Mouse (Mus musculus): ENCODE results near the gene Lamtor1. TPM values are rescaled to one million over a fixed set of nuclear protein-coding genes. Genes with fewer than 3 reads are reported as not detected.

Lamtor1 gene
- total and polyA plus RNA-seq, 3 experiments = 106 to 298 (median 131) TPM

- peak; percentile 38 for DNase-seq
These were observed 50.2 kb downstream of the Lamtor1 start for GRCm38 (mm10) chr7:101955862-101956261.

GRCm38 (mm10) chr7:101956481-101956880 is 50.8 kb downstream of the Lamtor1 start:
- DNase-seq = no peak

- peak; percentile 73 for DNase-seq
These were observed 51.2 kb downstream of the Lamtor1 start for GRCm38 (mm10) chr7:101956911-101957310.

- no peak for DNase-seq
These were observed 57.1 kb downstream of the Lamtor1 start for GRCm38 (mm10) chr7:101962829-101963228.

- DNase-seq = no peak
These were observed 57.9 kb downstream of the Lamtor1 start for GRCm38 (mm10) chr7:101963621-101964020.

- peak; percentile 78 for DNase-seq
These were observed 58.8 kb downstream of the Lamtor1 start for GRCm38 (mm10) chr7:101964551-101964950.

- no peak for DNase-seq
These were observed 59.9 kb downstream of the Lamtor1 start for GRCm38 (mm10) chr7:101965606-101966005.

- DNase-seq = no peak
These were observed 61.6 kb downstream of the Lamtor1 start for GRCm38 (mm10) chr7:101967256-101967655.

GRCm38 (mm10) chr7:101968751-101969150 is 63.0 kb downstream of the Lamtor1 start:
- no peak for DNase-seq

GRCm38 (mm10) chr7:101969694-101970428 is 64.2 kb downstream of the Lamtor1 start:
- DNase-seq = peak; percentile 94

- DNase-seq = peak; percentile 92
These were observed 64.7 kb downstream of the Lamtor1 start for GRCm38 (mm10) chr7:101970429-101970775.

- DNase-seq = peak; percentile 85
These were observed 65.2 kb downstream of the Lamtor1 start for GRCm38 (mm10) chr7:101970821-101971461.

- no peak for DNase-seq
These were observed 66.0 kb downstream of the Lamtor1 start for GRCm38 (mm10) chr7:101971721-101972120.

- DNase-seq = no peak
These were observed 68.0 kb downstream of the Lamtor1 start for GRCm38 (mm10) chr7:101973730-101974129.

- DNase-seq = peak; percentile 55
These were observed 68.8 kb downstream of the Lamtor1 start for GRCm38 (mm10) chr7:101974505-101974904.

Small RNAs within 50 kb of the gene (microRNA-seq; reads per million reads assigned to microRNA genes)
- gene Gm22655 = 0 reads per million in 2 experiments

Other genes with a start within 250 kb of the Lamtor1 start
- gene Clpb, start 242.3 kb upstream of the Lamtor1 start, total RNA-seq (2021) = 10 to 100 TPM; 87.6 to 89.5 TPM
- gene Clpb, start 242.3 kb upstream of the Lamtor1 start, polyA plus RNA-seq (2012; rRNA removed) = 23.6 and 27.8 TPM in 2 replicates
- gene Phox2a, start 87.6 kb upstream of the Lamtor1 start, total RNA-seq (2021) = 10 to 100 TPM; 15.6 to 45.9 TPM
- 40.1 and 48.0 TPM in 2 replicates for gene Phox2a, start 87.6 kb upstream of the Lamtor1 start, polyA plus RNA-seq (2012; rRNA removed)
- gene Inppl1, start 67.7 kb upstream of the Lamtor1 start, total RNA-seq (2021) = 10 to 100 TPM; 81.2 to 90.1 TPM
- gene Inppl1, start 67.7 kb upstream of the Lamtor1 start, polyA plus RNA-seq (2012; rRNA removed) = 139 and 142 TPM in 2 replicates
- gene Folr2, start 48.7 kb upstream of the Lamtor1 start, total RNA-seq (2021) = 1 to 10 TPM; 3.2 to 4.5 TPM
- gene Folr2, start 48.7 kb upstream of the Lamtor1 start, polyA plus RNA-seq (2012; rRNA removed) = 3.9 and 5.0 TPM in 2 replicates
- gene Anapc15, start 42.2 kb upstream of the Lamtor1 start, total RNA-seq (2021) = 10 to 100 TPM; 34.2 to 35.7 TPM
- 32.3 and 39.9 TPM in 2 replicates for gene Anapc15, start 42.2 kb upstream of the Lamtor1 start, polyA plus RNA-seq (2012; rRNA removed)
- 10 to 100 TPM in 1 of 2 experiments, under 1 TPM in 1; 0.86 to 22.0 TPM for gene Folr1, start 35.1 kb upstream of the Lamtor1 start, total RNA-seq (2021)
- 1.3 and 2.6 TPM in 2 replicates for gene Folr1, start 35.1 kb upstream of the Lamtor1 start, polyA plus RNA-seq (2012; rRNA removed)
- not detected for gene Tomt, start 455 bp downstream of the Lamtor1 start, total RNA-seq (2021)
- not detected in 2 replicates for gene Tomt, start 455 bp downstream of the Lamtor1 start, polyA plus RNA-seq (2012; rRNA removed)
- gene Lrrc51, start 28.0 kb downstream of the Lamtor1 start, total RNA-seq (2021) = 10 to 100 TPM; 11.7 to 17.3 TPM
- 9.4 and 10.3 TPM in 2 replicates for gene Lrrc51, start 28.0 kb downstream of the Lamtor1 start, polyA plus RNA-seq (2012; rRNA removed)
- gene Numa1, start 28.2 kb downstream of the Lamtor1 start, total RNA-seq (2021) = 100 to 1,000 TPM; 167 to 176 TPM
- gene Numa1, start 28.2 kb downstream of the Lamtor1 start, polyA plus RNA-seq (2012; rRNA removed) = 89.3 and 96.6 TPM in 2 replicates
- gene Il18bp, start 112.8 kb downstream of the Lamtor1 start, total RNA-seq (2021) = 10 to 100 TPM in 1 of 2 experiments, 1 to 10 TPM in 1; 6.1 to 22.2 TPM
- 15.5 and 18.2 TPM in 2 replicates for gene Il18bp, start 112.8 kb downstream of the Lamtor1 start, polyA plus RNA-seq (2012; rRNA removed)
- gene Rnf121, start 159.6 kb downstream of the Lamtor1 start, total RNA-seq (2021) = 10 to 100 TPM; 28.5 to 36.9 TPM
- gene Rnf121, start 159.6 kb downstream of the Lamtor1 start, polyA plus RNA-seq (2012; rRNA removed) = 12.3 and 12.8 TPM in 2 replicates
- 10 to 100 TPM; 11.8 to 12.0 TPM for gene Xndc1, start 159.6 kb downstream of the Lamtor1 start, total RNA-seq (2021)
- gene Xndc1, start 159.6 kb downstream of the Lamtor1 start, polyA plus RNA-seq (2012; rRNA removed) = 22.3 and 29.9 TPM in 2 replicates
- gene Xntrpc, start 159.8 kb downstream of the Lamtor1 start, total RNA-seq (2021) = under 1 TPM; 0.63 to 0.79 TPM
- 2.4 and 2.5 TPM in 2 replicates for gene Xntrpc, start 159.8 kb downstream of the Lamtor1 start, polyA plus RNA-seq (2012; rRNA removed)
- under 1 TPM in 1 of 2 experiments, not detected in 1; 0.35 TPM for gene Trpc2, start 177.2 kb downstream of the Lamtor1 start, total RNA-seq (2021)
- gene Trpc2, start 177.2 kb downstream of the Lamtor1 start, polyA plus RNA-seq (2012; rRNA removed) = not detected in 2 replicates
- not detected for gene Art1, start 195.8 kb downstream of the Lamtor1 start, total RNA-seq (2021)
- 0.28 TPM in 1 of 2 replicates, not detected in the other for gene Art1, start 195.8 kb downstream of the Lamtor1 start, polyA plus RNA-seq (2012; rRNA removed)
- gene Art5, start 203.6 kb downstream of the Lamtor1 start, total RNA-seq (2021) = not detected
- gene Art5, start 203.6 kb downstream of the Lamtor1 start, polyA plus RNA-seq (2012; rRNA removed) = 0.09 and 0.35 TPM in 2 replicates
- gene Chrna10, start 210.9 kb downstream of the Lamtor1 start, total RNA-seq (2021) = not detected
- gene Chrna10, start 210.9 kb downstream of the Lamtor1 start, polyA plus RNA-seq (2012; rRNA removed) = 0.22 and 0.38 TPM in 2 replicates